Mouse (Mus musculus) liver, embryonic 14.5 days (tissue): ENCODE results near the gene Lingo1. TPM values are rescaled to one million over a fixed set of nuclear protein-coding genes. Genes with fewer than 3 reads are reported as not detected.

Experiments
- ATAC-seq: fragments of 200-750 bp; cut with Nextera tagmentation; 2 replicates; pipeline ENCODE4 v1.8.0; 2017; ENCODE audit warnings: moderate number of reproducible peaks, mild to moderate bottlenecking, moderate library complexity; ENCODE audit not compliant: insufficient read depth
- DNase-seq, 3 experiments: peaks; one replicate each; pipeline ENCODE4 v3.0.0-alpha.2; 2012 to 2013; ENCODE audit warnings: low read depth in 3 of 3, low spot score in 3 of 3
- H3K27ac ChIP-seq: fragments of 300-500 bp; sonication (generic); 2 replicates; pipeline ENCODE4 v1.5.1; 2014; ENCODE audit warnings: moderate library complexity, mild to moderate bottlenecking, control low read depth, inconsistent platforms
- H3K27me3 ChIP-seq: fragments of 300-500 bp; sonication (generic); 2 replicates; pipeline ENCODE4 v1.6.1; 2014; ENCODE audit warnings: mild to moderate bottlenecking, low read length, moderate library complexity; ENCODE audit not compliant: control insufficient read depth, insufficient read depth
- H3K36me3 ChIP-seq: fragments of 300-500 bp; sonication (generic); replicated peaks from 2 replicates; pipeline ENCODE4 v1.6.1; 2014; ENCODE audit warnings: low read depth; ENCODE audit not compliant: control insufficient read depth, insufficient read depth
- H3K4me1 ChIP-seq, 2 experiments: fragments of 200-500 bp in 1 of 2; fragments of 300-500 bp in 1 of 2; sonication (generic) in 1 of 2; replicated peaks; 2 replicates each; pipeline ENCODE4 v1.6.1; 2012 to 2014; ENCODE audit warnings: antibody characterized with exemption in 1 of 2, inconsistent platforms in 1 of 2, low read length in 1 of 2; ENCODE audit not compliant: control insufficient read depth in 2 of 2, insufficient read depth in 2 of 2
- H3K4me2 ChIP-seq: fragments of 300-500 bp; sonication (generic); 2 replicates; pipeline ENCODE4 v1.6.1; 2014; ENCODE audit warnings: low read depth, mild to moderate bottlenecking, control low read depth, moderate library complexity
- H3K4me3 ChIP-seq, 2 experiments: fragments of 200-500 bp in 1 of 2; fragments of 300-500 bp in 1 of 2; sonication (generic) in 1 of 2; 2 replicates each; pipeline ENCODE4 v1.5.1; 2012 to 2014; ENCODE audit warnings: low read depth in 2 of 2, low read length in 2 of 2, mild to moderate bottlenecking in 2 of 2, control low read depth in 1 of 2, inconsistent platforms in 1 of 2, moderate library complexity in 1 of 2; ENCODE audit not compliant: insufficient read depth in 1 of 2
- H3K9ac ChIP-seq: fragments of 300-500 bp; sonication (generic); replicated peaks from 2 replicates; pipeline ENCODE4 v1.6.1; 2014; ENCODE audit warnings: mild to moderate bottlenecking, control low read depth, moderate library complexity
- H3K9me3 ChIP-seq: fragments of 300-500 bp; sonication (generic); 2 replicates; pipeline ENCODE4 v1.6.1; 2016; ENCODE audit warnings: low read length, mixed read lengths; ENCODE audit not compliant: control insufficient read depth
- CTCF ChIP-seq: IDR thresholded peaks from 2 replicates; pipeline ENCODE4 v1.5.1; 2016; ENCODE audit warnings: antibody characterized with exemption, low read depth, control low read depth
- EP300 ChIP-seq: IDR thresholded peaks from 2 replicates; pipeline ENCODE4 v1.6.1; 2016; ENCODE audit warnings: antibody characterized with exemption, low read depth
- WGBS: fragments of 180-500 bp; shearing (Covaris S2); extraction: QIAGEN DNeasy Blood & Tissue Kit; methylation state at CpG from one replicate; pipeline ENCODE4 v1.1.7; 2014; ENCODE audit not compliant: insufficient replicate concordance; 5-methylcytosine and 5-hydroxymethylcytosine counted together
- polyA plus RNA-seq, 2 experiments: library from polyadenylated mRNA; depleted of rRNA in 1 of 2; stranded (reverse) in 1 of 2; unstranded in 1 of 2; fragments of >200 nt; fragmentation: Nextera tagmentation in 1 of 2; extraction: Ambion mirVana in 1 of 2; gene quantifications; 2 replicates each; pipeline versions ENCODE4 v1.2.1 to v1.2.3; 2012 to 2014

The Lingo1 gene
- polyA plus RNA-seq, 2 experiments = 0.14 to 0.58 TPM

GRCm38 (mm10) chr9:56748056-56748455 is 48.2 kb downstream of the Lingo1 start:
- 54% methylated on average over 5 of the region's 5 CpGs for WGBS

DNA sequence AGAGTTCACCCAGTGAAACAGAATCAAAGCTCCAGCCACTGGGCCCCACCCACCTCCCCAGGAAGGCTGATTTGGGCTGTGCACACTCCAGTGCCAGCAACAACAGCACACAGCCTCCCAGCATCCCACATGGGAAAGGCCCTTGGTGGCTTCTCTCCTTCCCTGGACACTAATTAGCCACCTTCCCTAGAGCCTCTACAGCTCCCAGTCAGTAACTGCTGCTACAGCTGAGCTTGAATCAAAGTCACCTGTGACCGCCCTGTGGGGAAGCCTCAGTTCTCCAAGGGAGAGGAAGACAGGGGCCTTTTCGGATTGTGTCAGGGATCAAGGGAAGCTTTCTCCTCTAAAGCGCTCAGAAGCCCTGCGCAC is 49.4 kb downstream of the Lingo1 start:
- Histone ChIP-seq H3K27me3 (no peaks in the 10 kb centered on the region), H3K36me3 (no peaks in the 10 kb centered on the region), H3K9me3 (no peaks in the 10 kb centered on the region), H3K4me2 (no peak overlapping the region), H3K27ac (no peak overlapping the region), H3K9ac (no peak overlapping the region), H3K4me1 (no peaks in the 10 kb centered on the region), H3K4me3 (no peak overlapping the region)
- no peak for TF ChIP-seq CTCF
- no peak for TF ChIP-seq EP300
- DNase-seq (no peak), ATAC-seq (no peak)
- 69% methylated on average over 4 of the region's 4 CpGs for WGBS

More at GRCm38 (mm10) chr9:56748056-56748455, 48.2 kb downstream of the Lingo1 start:
- H3K36me3 ChIP-seq = no peaks in the 10 kb centered on the region
- no peaks in the 10 kb centered on the region for H3K27me3 ChIP-seq
- no peaks in the 10 kb centered on the region for H3K4me1 ChIP-seq
- TF ChIP-seq EP300 (no peak), CTCF (no peak)
- no peak overlapping the region for H3K9ac ChIP-seq
- no peak overlapping the region for H3K4me2 ChIP-seq
- H3K9me3 ChIP-seq = no peaks in the 10 kb centered on the region
- no peak overlapping the region for H3K27ac ChIP-seq
- no peak for DNase-seq
- no peak overlapping the region for H3K4me3 ChIP-seq
- no peak for ATAC-seq

DNA sequence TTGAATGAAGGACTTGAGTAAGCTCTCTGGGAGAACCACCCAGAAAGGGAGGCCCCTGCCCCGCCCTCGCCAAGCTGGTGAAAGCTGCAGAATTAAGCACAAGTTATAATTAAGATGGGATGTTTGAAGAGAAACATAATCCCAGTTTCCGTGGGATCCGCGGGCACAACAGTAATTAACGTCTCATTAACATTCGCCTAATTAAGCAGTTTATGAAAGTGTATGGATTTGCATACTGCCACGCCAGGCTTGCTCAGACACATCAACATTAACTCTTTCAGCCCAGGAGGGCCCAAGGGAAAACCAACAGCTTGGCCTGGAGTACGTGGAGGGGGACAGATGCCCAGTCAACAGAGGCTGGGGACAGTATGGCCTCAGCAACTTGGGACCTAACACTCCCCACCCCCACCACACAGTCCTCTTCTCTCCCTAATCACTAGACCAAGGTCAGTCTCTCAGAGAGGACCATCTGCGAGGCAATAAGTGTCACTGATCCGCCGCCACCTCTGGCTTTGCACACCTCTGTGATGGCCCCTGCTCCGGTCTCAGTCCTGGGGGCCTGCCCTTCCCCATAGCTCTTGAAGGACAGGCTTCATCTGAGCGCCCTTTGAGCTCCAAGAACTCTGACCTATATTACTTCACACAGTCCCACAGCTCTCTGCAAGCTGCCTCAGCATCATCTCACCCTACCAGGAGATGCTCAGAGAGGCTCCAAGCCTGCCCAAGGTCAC is 49.9 kb downstream of the Lingo1 start:
- Histone ChIP-seq H3K9ac (no peak overlapping the region), H3K9me3 (no peaks in the 10 kb centered on the region), H3K4me1 (no peaks in the 10 kb centered on the region), H3K27me3 (no peaks in the 10 kb centered on the region), H3K4me2 (no peak overlapping the region), H3K36me3 (no peaks in the 10 kb centered on the region), H3K27ac (no peak overlapping the region), H3K4me3 (no peak overlapping the region)
- 56% methylated on average over 14 of the region's 14 CpGs for WGBS
- TF ChIP-seq EP300 = no peak
- no peak for TF ChIP-seq CTCF
- ATAC-seq (no peak), DNase-seq (no peak)

DNA sequence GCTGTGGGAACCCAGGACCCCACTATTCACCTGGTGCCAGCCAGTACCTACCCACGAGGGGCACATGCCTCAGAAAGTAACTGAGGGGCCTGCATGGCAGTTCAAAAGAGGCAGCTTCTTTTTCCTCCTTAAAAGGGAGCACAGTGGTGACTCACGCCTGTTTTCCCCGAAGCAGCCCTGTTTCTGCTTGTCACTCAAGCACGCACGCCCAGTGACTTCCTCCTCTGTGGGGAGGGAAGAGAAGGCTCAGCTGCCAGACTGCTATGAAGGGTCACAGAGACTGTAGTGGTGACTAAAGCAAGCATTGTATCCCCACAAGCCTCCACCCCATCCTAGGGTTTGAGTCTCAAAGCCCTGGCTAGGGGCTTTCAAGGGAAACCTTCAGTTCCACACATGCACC is 51.9 kb downstream of the Lingo1 start:
- Histone ChIP-seq H3K27ac (no peak overlapping the region), H3K27me3 (no peaks in the 10 kb centered on the region), H3K36me3 (no peaks in the 10 kb centered on the region), H3K4me2 (no peak overlapping the region), H3K9ac (no peak overlapping the region), H3K9me3 (no peaks in the 10 kb centered on the region), H3K4me3 (no peak overlapping the region), H3K4me1 (no peaks in the 10 kb centered on the region)
- 12% methylated on average over 5 of the region's 5 CpGs for WGBS
- no peak for ATAC-seq
- TF ChIP-seq EP300 (no peak), CTCF (no peak)
- DNase-seq = no peak

GRCm38 (mm10) chr9:56739181-56739737 is 57.0 kb downstream of the Lingo1 start:
- Histone ChIP-seq H3K4me3 (no peak overlapping the region), H3K9me3 (no peaks in the 10 kb centered on the region), H3K27me3 (no peaks in the 10 kb centered on the region), H3K27ac (no peak overlapping the region), H3K4me1 (no peaks in the 10 kb centered on the region), H3K36me3 (no peaks in the 10 kb centered on the region), H3K4me2 (no peak overlapping the region), H3K9ac (no peak overlapping the region)
- TF ChIP-seq EP300 (no peak), CTCF (no peak)
- WGBS = 48% methylated on average over 5 of the region's 5 CpGs
- DNase-seq (no peak), ATAC-seq (no peak)
